Mouse (Mus musculus) embryonic fibroblast, embryonic 13.5 days (primary cell): ENCODE data around the gene Kif21b.

Experiments
- CTCF ChIP-seq: IDR thresholded peaks from 2 replicates; pipeline ENCODE4 v1.5.1; 2011; ENCODE audit warnings: mild to moderate bottlenecking, control low read depth, low read length, moderate library complexity, borderline replicate concordance; ENCODE audit not compliant: insufficient read depth
- POLR2A ChIP-seq: IDR thresholded peaks from 2 replicates; pipeline ENCODE4 v1.6.1; 2011; ENCODE audit warnings: low read depth, mild to moderate bottlenecking, control low read depth, low read length, moderate library complexity

DNA sequence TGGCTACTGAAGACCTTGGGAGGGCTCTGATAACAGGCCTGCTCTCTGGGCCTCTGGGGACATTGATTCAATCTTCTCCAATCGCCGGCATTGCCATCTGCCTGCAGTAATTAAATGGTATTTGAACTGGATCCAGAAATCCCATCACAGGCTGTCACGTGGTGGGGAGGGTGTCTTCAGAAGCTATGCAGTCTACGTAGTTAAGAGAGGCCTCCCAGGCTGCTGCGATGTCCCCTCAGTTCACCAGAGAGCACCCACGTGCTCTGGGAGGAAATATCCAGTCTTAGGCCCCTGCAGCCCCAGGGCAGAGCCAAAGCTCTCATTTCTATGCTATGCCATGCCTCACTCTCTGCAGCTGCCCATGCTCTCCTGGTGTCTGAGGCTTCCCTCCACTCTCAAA is 11.1 kb downstream of the Kif21b start:
- no peak for TF ChIP-seq CTCF
- no peak for TF ChIP-seq POLR2A
